Mouse (Mus musculus) frontal cortex, postnatal 25 days (tissue): ENCODE data around the gene Ccna1.

ENCODE experiments used
- DNase-seq, 2 experiments: peaks; one replicate each; pipeline ENCODE4 v3.0.0; 2022; ENCODE audit warnings: low spot score in 2 of 2

Gene Ccna1

GRCm38 (mm10) chr3:55065738-55066665 is 10.7 kb upstream of the Ccna1 start:
- no peak for DNase-seq

- peak; percentile 64 to 74 for DNase-seq
These were observed 9.1 kb upstream of the Ccna1 start for GRCm38 (mm10) chr3:55064396-55064795.

GRCm38 (mm10) chr3:55062653-55063052 is 7.4 kb upstream of the Ccna1 start:
- DNase-seq = no peak

- DNase-seq = no peak
These were observed 1.1 kb upstream of the Ccna1 start for GRCm38 (mm10) chr3:55056376-55056775.

- DNase-seq = no peak
These were observed 433 bp upstream of the Ccna1 start for GRCm38 (mm10) chr3:55055747-55056120.

- DNase-seq = no peak
These were observed 1.1 kb downstream of the Ccna1 start for GRCm38 (mm10) chr3:55054231-55054630.

GRCm38 (mm10) chr3:55044601-55045370 is 10.5 kb downstream of the Ccna1 start:
- no peak for DNase-seq

- DNase-seq = no peak
These were observed 17.7 kb downstream of the Ccna1 start for GRCm38 (mm10) chr3:55037608-55038007.

- no peak for DNase-seq
These were observed 27.9 kb downstream of the Ccna1 start for GRCm38 (mm10) chr3:55027271-55027840.

- DNase-seq = no peak
These were observed 29.8 kb downstream of the Ccna1 start for GRCm38 (mm10) chr3:55025502-55025901.

GRCm38 (mm10) chr3:55023347-55023746 is 32.0 kb downstream of the Ccna1 start:
- DNase-seq = no peak

GRCm38 (mm10) chr3:55022247-55022646 is 33.1 kb downstream of the Ccna1 start:
- no peak for DNase-seq

- no peak for DNase-seq
These were observed 42.8 kb downstream of the Ccna1 start for GRCm38 (mm10) chr3:55012536-55012935.

- no peak for DNase-seq
These were observed 43.6 kb downstream of the Ccna1 start for GRCm38 (mm10) chr3:55011681-55012080.

- DNase-seq = no peak
These were observed 46.1 kb downstream of the Ccna1 start for GRCm38 (mm10) chr3:55008965-55009741.

- DNase-seq = no peak
These were observed 51.3 kb downstream of the Ccna1 start for GRCm38 (mm10) chr3:55004036-55004435.

GRCm38 (mm10) chr3:55001677-55002076 is 53.6 kb downstream of the Ccna1 start:
- no peak for DNase-seq
